Mouse (Mus musculus): ENCODE measurements around the gene Gpr156.

- TF ChIP-seq POLR2A (IDR thresholded peaks at IDR 0.05; ENCODE audit: low read depth, low read length): no peak
- no peak for TF ChIP-seq CTCF (IDR thresholded peaks at IDR 0.05; ENCODE audit: extremely low read depth, insufficient read length, insufficient replicate concordance, low read depth, low read length)
Observed at GRCm38 (mm10) chr16:37940291-37940690, 24.0 kb downstream of the Gpr156 start.

All from small intestine, adult 2 months (tissue).